17 mouse cellular contexts compared by ENCODE assay signal in genomic region chrX:165076291-165076690, GRCm38 (mm10).
"Had no signal": no experiment of that assay in that cellular context is flagged by ENCODE, and none has a peak within 500 bp of the region (broad histone marks: within the 10 kb centered on the region; RNA-seq: fewer than 3 reads in every experiment).

No protein-coding gene starts in this region.

- H3K4me1 ChIP-seq: limb, embryonic 12.5 days; liver, embryonic 15.5 days; megakaryocyte, embryonic 14.5 days; midbrain, embryonic 15.5 days; neural tube, embryonic 13.5 days had no signal

- H3K4me3 ChIP-seq: limb, embryonic 12.5 days; liver, embryonic 15.5 days; megakaryocyte, embryonic 14.5 days; midbrain, embryonic 15.5 days; neural tube, embryonic 13.5 days had no signal

- H3K9me3 ChIP-seq: limb, embryonic 12.5 days; liver, embryonic 15.5 days; megakaryocyte, embryonic 14.5 days; midbrain, embryonic 15.5 days; neural tube, embryonic 13.5 days had no signal

- H3K27me3 ChIP-seq: limb, embryonic 12.5 days; liver, embryonic 15.5 days; megakaryocyte, embryonic 14.5 days; midbrain, embryonic 15.5 days; neural tube, embryonic 13.5 days had no signal

- H3K9ac ChIP-seq: limb, embryonic 12.5 days; liver, embryonic 15.5 days; midbrain, embryonic 15.5 days; neural tube, embryonic 13.5 days had no signal

- H3K4me2 ChIP-seq: limb, embryonic 12.5 days; liver, embryonic 15.5 days; midbrain, embryonic 11.5 days; midbrain, embryonic 15.5 days; neural tube, embryonic 13.5 days had no signal

- DNase-seq: kidney, adult 11 months; kidney, adult 9 months; kidney, postnatal 36 days; liver; retina, postnatal 1 day; right cerebral cortex, postnatal 4 days; spleen, adult 18-20 months; thymus, adult 18-20 months; thymus, postnatal 25 days had no signal

- H3K36me3 ChIP-seq: limb, embryonic 12.5 days; liver, embryonic 15.5 days; midbrain, embryonic 15.5 days; neural tube, embryonic 13.5 days had no signal

- H3K27ac ChIP-seq: kidney, postnatal 0 days; limb, embryonic 12.5 days; liver, embryonic 15.5 days; macrophage; midbrain, embryonic 15.5 days; neural tube, embryonic 13.5 days had no signal

- ATAC-seq: midbrain, embryonic 15.5 days had no signal
